Mouse (Mus musculus) midbrain, embryonic 13.5 days (tissue): ENCODE data around the gene Dcun1d5. TPM values are rescaled to one million over a fixed set of nuclear protein-coding genes. Genes with fewer than 3 reads are reported as not detected.

Experiments
- ATAC-seq: fragments of 200-750 bp; cut with Nextera tagmentation; 2 replicates; pipeline ENCODE4 v1.8.0; 2017; ENCODE audit warnings: mild to moderate bottlenecking, moderate TSS enrichment, moderate library complexity
- H3K27ac ChIP-seq: fragments of 300-500 bp; sonication (generic); 2 replicates; pipeline ENCODE4 v1.5.1; 2015; ENCODE audit warnings: inconsistent platforms, mild to moderate bottlenecking, moderate library complexity
- H3K27me3 ChIP-seq: fragments of 300-500 bp; sonication (generic); 2 replicates; pipeline ENCODE4 v1.6.1; 2015; ENCODE audit warnings: mild to moderate bottlenecking, inconsistent platforms
- H3K36me3 ChIP-seq: fragments of 300-500 bp; sonication (generic); 2 replicates; pipeline ENCODE4 v1.6.1; 2015; ENCODE audit warnings: mild to moderate bottlenecking, inconsistent platforms
- H3K4me1 ChIP-seq: fragments of 300-500 bp; sonication (generic); replicated peaks from 2 replicates; pipeline ENCODE4 v1.6.1; 2015; ENCODE audit warnings: inconsistent platforms
- H3K4me2 ChIP-seq: fragments of 300-500 bp; sonication (generic); replicated peaks from 2 replicates; pipeline ENCODE4 v1.6.1; 2015; ENCODE audit warnings: moderate library complexity, mild to moderate bottlenecking, inconsistent platforms
- H3K4me3 ChIP-seq: fragments of 300-500 bp; sonication (generic); replicated peaks from 2 replicates; pipeline ENCODE4 v1.5.1; 2015; ENCODE audit warnings: mild to moderate bottlenecking, inconsistent platforms
- H3K9ac ChIP-seq: fragments of 300-500 bp; sonication (generic); replicated peaks from 2 replicates; pipeline ENCODE4 v1.6.1; 2015; ENCODE audit warnings: mild to moderate bottlenecking, inconsistent platforms
- H3K9me3 ChIP-seq: fragments of 300-500 bp; sonication (generic); 2 replicates; pipeline ENCODE4 v1.6.1; 2016; ENCODE audit warnings: mild to moderate bottlenecking, inconsistent platforms
- WGBS: fragments of 180-500 bp; shearing (Covaris S2); methylation state at CpG from one replicate; pipeline ENCODE4 v1.1.7; 2015; 5-methylcytosine and 5-hydroxymethylcytosine counted together
- polyA plus RNA-seq: library from polyadenylated mRNA; unstranded; fragments of >200 nt; fragmentation: Nextera tagmentation; extraction: Ambion mirVana; gene quantifications from 2 replicates; pipeline ENCODE4 v1.2.1, GENCODE M21; 2015

The Dcun1d5 gene
- polyA plus RNA-seq, 1 experiment from 2014 or later, result 119 TPM

- no peak overlapping the region for H3K4me3 ChIP-seq
- no peak overlapping the region for H3K27ac ChIP-seq
- H3K36me3 ChIP-seq, result peaks cover 6% of the 10 kb centered on the region; the same call in 1 of the 2 replicates
- ATAC-seq, result no peak
- 93% methylated on average over 5 of the region's 5 CpGs for WGBS
- H3K27me3 ChIP-seq, result no peaks in the 10 kb centered on the region
- no peaks in the 10 kb centered on the region for H3K4me1 ChIP-seq
- no peak overlapping the region for H3K9ac ChIP-seq
- no peaks in the 10 kb centered on the region for H3K9me3 ChIP-seq
- H3K4me2 ChIP-seq, result no peak overlapping the region
These were observed 36.7 kb downstream of the Dcun1d5 start for GRCm38 (mm10) chr9:7221024-7221423.

- ATAC-seq, result no peak
- H3K27me3 ChIP-seq, result no peaks in the 10 kb centered on the region
- no peaks in the 10 kb centered on the region for H3K4me1 ChIP-seq
- H3K27ac ChIP-seq, result no peak overlapping the region
- 90% methylated on average over 7 of the region's 7 CpGs for WGBS
- H3K36me3 ChIP-seq, result peaks cover 6% of the 10 kb centered on the region; the same call in 1 of the 2 replicates
- H3K9me3 ChIP-seq, result no peaks in the 10 kb centered on the region
- H3K4me2 ChIP-seq, result no peak overlapping the region
- H3K4me3 ChIP-seq, result no peak overlapping the region
- no peak overlapping the region for H3K9ac ChIP-seq
These were observed 37.1 kb downstream of the Dcun1d5 start for GRCm38 (mm10) chr9:7221460-7221859.

GRCm38 (mm10) chr9:7238619-7239018 is 54.3 kb downstream of the Dcun1d5 start:
- no peak overlapping the region for H3K4me2 ChIP-seq
- no peaks in the 10 kb centered on the region for H3K4me1 ChIP-seq
- H3K9me3 ChIP-seq, result no peaks in the 10 kb centered on the region
- H3K36me3 ChIP-seq, result no peaks in the 10 kb centered on the region
- WGBS, result 95% methylated on average over 1 of the region's 1 CpGs
- H3K9ac ChIP-seq, result no peak overlapping the region
- no peak overlapping the region for H3K4me3 ChIP-seq
- no peaks in the 10 kb centered on the region for H3K27me3 ChIP-seq
- peak; percentile 9; the same call in 1 of the 2 replicates for ATAC-seq
- no peak overlapping the region for H3K27ac ChIP-seq

- 94% methylated on average over 2 of the region's 2 CpGs for WGBS
- no peaks in the 10 kb centered on the region for H3K4me1 ChIP-seq
- no peak overlapping the region for H3K27ac ChIP-seq
- no peaks in the 10 kb centered on the region for H3K27me3 ChIP-seq
- H3K9ac ChIP-seq, result no peak overlapping the region
- H3K36me3 ChIP-seq, result no peaks in the 10 kb centered on the region
- no peak overlapping the region for H3K4me3 ChIP-seq
- no peak for ATAC-seq
- no peaks in the 10 kb centered on the region for H3K9me3 ChIP-seq
- H3K4me2 ChIP-seq, result no peak overlapping the region
These were observed 55.6 kb downstream of the Dcun1d5 start for GRCm38 (mm10) chr9:7239967-7240366.

- no peak overlapping the region for H3K9ac ChIP-seq
- 65% methylated on average over 1 of the region's 1 CpGs for WGBS
- H3K4me3 ChIP-seq, result no peak overlapping the region
- H3K9me3 ChIP-seq, result no peaks in the 10 kb centered on the region
- H3K4me1 ChIP-seq, result no peaks in the 10 kb centered on the region
- no peak for ATAC-seq
- no peak overlapping the region for H3K4me2 ChIP-seq
- no peaks in the 10 kb centered on the region for H3K36me3 ChIP-seq
- H3K27ac ChIP-seq, result no peak overlapping the region
- H3K27me3 ChIP-seq, result no peaks in the 10 kb centered on the region
These were observed 68.7 kb downstream of the Dcun1d5 start for GRCm38 (mm10) chr9:7252797-7253654.

Other genes starting within 250 kb of the Dcun1d5 start
- 23.2 and 24.8 TPM in 2 replicates for gene Dync2h1, start 74 bp upstream of the Dcun1d5 start, polyA plus RNA-seq
- not detected in 2 replicates for gene Mmp13, start 88.0 kb downstream of the Dcun1d5 start, polyA plus RNA-seq
- not detected in 2 replicates for gene Mmp12, start 159.9 kb downstream of the Dcun1d5 start, polyA plus RNA-seq
- gene Mmp1b, start 203.5 kb downstream of the Dcun1d5 start, polyA plus RNA-seq, result not detected in 2 replicates